Mouse (Mus musculus): Measurements from ENCODE around the gene Tmem210. TPM values are rescaled to one million over a fixed set of nuclear protein-coding genes. Genes with fewer than 3 reads are reported as not detected.

Gene Tmem210
- total RNA-seq, 2 experiments from 2014 or later, result not detected

- DNase-seq (ENCODE audit: low spot score in 2 of 2), result peak; percentile 54 to 66
Observed at GRCm38 (mm10) chr2:25292856-25293255, 4.9 kb downstream of the Tmem210 start.

- no peak for DNase-seq (ENCODE audit: low spot score in 2 of 2)
Observed at GRCm38 (mm10) chr2:25293706-25294105, 5.8 kb downstream of the Tmem210 start.

GRCm38 (mm10) chr2:25297093-25297492, 9.1 kb downstream of the Tmem210 start:
- no peak for DNase-seq (ENCODE audit: low spot score in 2 of 2)

- DNase-seq (ENCODE audit: low spot score in 2 of 2), result no peak
Observed at GRCm38 (mm10) chr2:25298046-25298445, 10.1 kb downstream of the Tmem210 start.

- DNase-seq (ENCODE audit: low spot score in 2 of 2), result no peak
Observed at GRCm38 (mm10) chr2:25303452-25303851, 15.5 kb downstream of the Tmem210 start.

GRCm38 (mm10) chr2:25303931-25304656, 16.1 kb downstream of the Tmem210 start:
- no peak for DNase-seq (ENCODE audit: low spot score in 2 of 2)

GRCm38 (mm10) chr2:25304657-25305541, 17.0 kb downstream of the Tmem210 start:
- DNase-seq (ENCODE audit: low spot score in 2 of 2), result no peak

- no peak for DNase-seq (ENCODE audit: low spot score in 2 of 2)
Observed at GRCm38 (mm10) chr2:25305587-25306359, 17.8 kb downstream of the Tmem210 start.

GRCm38 (mm10) chr2:25310180-25310579, 22.2 kb downstream of the Tmem210 start:
- no peak for DNase-seq (ENCODE audit: low spot score in 2 of 2)

GRCm38 (mm10) chr2:25310969-25311368, 23.0 kb downstream of the Tmem210 start:
- DNase-seq (ENCODE audit: low spot score in 2 of 2), result peak in 1 of 2 experiments; percentile 7

GRCm38 (mm10) chr2:25311491-25311891, 23.5 kb downstream of the Tmem210 start:
- DNase-seq (ENCODE audit: low spot score in 2 of 2), result no peak

- DNase-seq (ENCODE audit: low spot score in 2 of 2), result peak; percentile 55 to 78
Observed at GRCm38 (mm10) chr2:25318119-25318966, 30.4 kb downstream of the Tmem210 start.

- peak; percentile 89 to 94 for DNase-seq (ENCODE audit: low spot score in 2 of 2)
Observed at GRCm38 (mm10) chr2:25318971-25319773, 31.2 kb downstream of the Tmem210 start, which contains the start of gene Grin1. Gene Grin1 (minus strand): TSS chr2:25319187.

GRCm38 (mm10) chr2:25320084-25320483, 32.1 kb downstream of the Tmem210 start:
- DNase-seq (ENCODE audit: low spot score in 2 of 2), result peak in 1 of 2 experiments; percentile 3

- no peak for DNase-seq (ENCODE audit: low spot score in 2 of 2)
Observed at GRCm38 (mm10) chr2:25326036-25326435, 38.1 kb downstream of the Tmem210 start.

GRCm38 (mm10) chr2:25328440-25328839, 40.5 kb downstream of the Tmem210 start:
- DNase-seq (ENCODE audit: low spot score in 2 of 2), result no peak

GRCm38 (mm10) chr2:25331470-25331869, 43.5 kb downstream of the Tmem210 start:
- no peak for DNase-seq (ENCODE audit: low spot score in 2 of 2)

GRCm38 (mm10) chr2:25332286-25333160, 44.6 kb downstream of the Tmem210 start, which contains the start of gene Man1b1:
Gene Man1b1 (plus strand): TSS chr2:25332338.
- DNase-seq (ENCODE audit: low spot score in 2 of 2), result peak; percentile 99 to 100
